Mouse (Mus musculus) CH12.LX (cell line): ENCODE data around the gene Pcbd1. TPM values are rescaled to one million over a fixed set of nuclear protein-coding genes. Genes with fewer than 3 reads are reported as not detected.

ENCODE experiments used
- DNase-seq: peaks from one replicate; pipeline ENCODE4 v3.0.0-alpha.2; 2013; ENCODE audit errors: extremely low read depth
- H3K27ac ChIP-seq: 2 replicates; pipeline ENCODE4 v1.5.1; 2012; ENCODE audit warnings: low read depth, mild to moderate bottlenecking, control low read depth, moderate library complexity; ENCODE audit not compliant: insufficient read depth
- H3K27me3 ChIP-seq: replicated peaks from 2 replicates; pipeline ENCODE3; 2012; ENCODE audit warnings: inconsistent platforms
- H3K36me3 ChIP-seq, 2 experiments: replicated peaks in 1 of 2; 2 replicates each; pipeline versions ENCODE3 to v1.6.1; 2012; ENCODE audit warnings: inconsistent platforms in 1 of 2, low read length in 1 of 2, mild to moderate bottlenecking in 1 of 2, mixed read lengths in 1 of 2, moderate library complexity in 1 of 2; ENCODE audit not compliant: control insufficient read depth in 1 of 2, insufficient read depth in 1 of 2
- H3K4me1 ChIP-seq, 2 experiments: 2 replicates each; pipeline ENCODE4 v1.6.1; 2012; ENCODE audit warnings: inconsistent platforms in 1 of 2, moderate library complexity in 1 of 2; ENCODE audit not compliant: insufficient read depth in 2 of 2, control insufficient read depth in 1 of 2
- H3K4me2 ChIP-seq: 2 replicates; pipeline ENCODE4 v1.6.1; 2012; ENCODE audit warnings: low read depth, mild to moderate bottlenecking, control low read depth; ENCODE audit not compliant: poor library complexity, insufficient read depth, severe bottlenecking
- H3K4me3 ChIP-seq, 3 experiments: fragments of 150-350 bp in 1 of 3; sonication (generic) in 1 of 3; replicated peaks in 1 of 3; 2 replicates each; pipeline versions ENCODE3 to v1.5.1; 2011 to 2012; ENCODE audit warnings: low read depth in 2 of 3, low read length in 2 of 3, mild to moderate bottlenecking in 2 of 3, moderate library complexity in 2 of 3, control low read depth in 1 of 3, improper control_type of control experiment in 1 of 3, inconsistent platforms in 1 of 3, mixed read lengths in 1 of 3; ENCODE audit not compliant: poor library complexity in 1 of 3
- H3K79me2 ChIP-seq: replicated peaks from 2 replicates; pipeline ENCODE4 v1.6.1; 2012; ENCODE audit warnings: mild to moderate bottlenecking, moderate library complexity; ENCODE audit not compliant: control insufficient read depth, poor library complexity, insufficient read depth, severe bottlenecking; ENCODE audit errors: extremely low read depth
- H3K9ac ChIP-seq: 2 replicates; pipeline ENCODE4 v1.6.1; 2012; ENCODE audit warnings: low read depth, mild to moderate bottlenecking, control low read depth, moderate library complexity; ENCODE audit not compliant: insufficient read depth
- H3K9me3 ChIP-seq: replicated peaks from 2 replicates; pipeline ENCODE3; 2012; ENCODE audit warnings: low read length, inconsistent platforms, mixed read lengths
- BHLHE40 ChIP-seq: IDR thresholded peaks from 2 replicates; pipeline ENCODE4 v1.6.1; 2011; ENCODE audit warnings: mild to moderate bottlenecking, low read depth, low read length, improper control_type of control experiment
- CHD1 ChIP-seq: IDR thresholded peaks from 2 replicates; pipeline ENCODE4 v1.6.1; 2012; ENCODE audit warnings: low read depth, low read length, improper control_type of control experiment, inconsistent platforms
- CHD2 ChIP-seq: IDR thresholded peaks from 2 replicates; pipeline ENCODE4 v1.6.1; 2011; ENCODE audit warnings: low read length, improper control_type of control experiment
- EP300 ChIP-seq: IDR thresholded peaks from 2 replicates; pipeline ENCODE4 v1.6.1; 2011; ENCODE audit warnings: low read length, improper control_type of control experiment
- ETS1 ChIP-seq: conservative IDR thresholded peaks from 2 replicates; pipeline ENCODE4 v1.6.1; 2012; ENCODE audit warnings: low read depth, mild to moderate bottlenecking, inconsistent platforms, low read length, improper control_type of control experiment, moderate library complexity
- GABPA ChIP-seq: IDR thresholded peaks from 2 replicates; pipeline ENCODE4 v1.6.1; 2012; ENCODE audit warnings: low read depth, low read length, improper control_type of control experiment, inconsistent platforms; ENCODE audit not compliant: insufficient replicate concordance
- IRF4 ChIP-seq: IDR thresholded peaks from 2 replicates; pipeline ENCODE4 v1.6.1; 2014; ENCODE audit warnings: low read depth, mild to moderate bottlenecking, inconsistent platforms, low read length, improper control_type of control experiment
- JUN ChIP-seq: IDR thresholded peaks from 2 replicates; pipeline ENCODE4 v1.6.1; 2011; ENCODE audit warnings: low read depth, mild to moderate bottlenecking, low read length, improper control_type of control experiment, moderate library complexity; ENCODE audit not compliant: insufficient read depth
- JUND ChIP-seq: conservative IDR thresholded peaks from 2 replicates; pipeline ENCODE4 v1.6.1; 2011; ENCODE audit warnings: low read depth, low read length, improper control_type of control experiment
- MAZ ChIP-seq: IDR thresholded peaks from 2 replicates; pipeline ENCODE4 v1.6.1; 2012; ENCODE audit warnings: low read depth, mild to moderate bottlenecking, inconsistent platforms, low read length, improper control_type of control experiment, moderate library complexity
- MEF2A ChIP-seq: IDR thresholded peaks from 2 replicates; pipeline ENCODE4 v1.6.1; 2014; ENCODE audit warnings: low read depth, mild to moderate bottlenecking, inconsistent platforms, low read length, improper control_type of control experiment, borderline replicate concordance
- NELFE ChIP-seq: IDR thresholded peaks from 2 replicates; pipeline ENCODE4 v1.6.1; 2011; ENCODE audit warnings: low read depth, low read length, improper control_type of control experiment
- POLR2A ChIP-seq: IDR thresholded peaks from 2 replicates; pipeline ENCODE4 v1.6.1; 2011; ENCODE audit warnings: low read depth, mild to moderate bottlenecking, improper control_type of control experiment, low read length
- RAD21 ChIP-seq: IDR thresholded peaks from 2 replicates; pipeline ENCODE4 v1.6.1; 2011; ENCODE audit warnings: low read depth, mild to moderate bottlenecking, low read length, improper control_type of control experiment, moderate library complexity
- SIN3A ChIP-seq: IDR thresholded peaks from 2 replicates; pipeline ENCODE4 v1.6.1; 2012; ENCODE audit warnings: low read length, improper control_type of control experiment, inconsistent platforms
- TCF12 ChIP-seq: IDR thresholded peaks from 2 replicates; pipeline ENCODE4 v1.6.1; 2014; ENCODE audit warnings: low read depth, mild to moderate bottlenecking, inconsistent platforms, low read length, improper control_type of control experiment
- USF2 ChIP-seq: conservative IDR thresholded peaks from 2 replicates; pipeline ENCODE4 v1.6.1; 2011; ENCODE audit warnings: low read depth, low read length, improper control_type of control experiment
- dilution Hi-C: fragments of 300-500 bp; cut with MboI; formaldehyde crosslinking; loops from 2 replicates; pipeline ENCODE4 v1.14.3; 2020; ENCODE audit warnings: low sequenced_read_pairs; ENCODE audit not compliant: extremely low pct_unique_long_range_greater_than_20kb, extremely low pct_ligation_motif_present
- in situ Hi-C: fragments of 300-500 bp; cut with MboI; formaldehyde crosslinking; loops from 3 replicates; pipeline ENCODE4 v1.14.3; 2019; ENCODE audit warnings: low sequenced_read_pairs, low pct_ligation_motif_present, low pct_unique_long_range_greater_than_20kb, mixed read lengths
- polyA plus RNA-seq: library from polyadenylated mRNA; unstranded; fragments of >175 nt; gene quantifications from 2 replicates; pipeline ENCODE4 v1.2.1, GENCODE M21; 2012; ENCODE audit warnings: low read depth; ENCODE audit not compliant: insufficient read length
- total RNA-seq, 2 experiments: library from RNA; depleted of rRNA; stranded (reverse); fragments of 300-350 nt in 1 of 2; fragments of >200 nt in 1 of 2; gene quantifications; 2 replicates each; pipeline ENCODE4 v1.2.3; 2012 to 2014

The Pcbd1 gene
- total and polyA plus RNA-seq, 3 experiments, result 19.3 to 36.1 (median 22.5) TPM

- H3K79me2 ChIP-seq, result no peaks in the 10 kb centered on the region
- H3K9me3 ChIP-seq, result peaks cover 5% of the 10 kb centered on the region
- no peaks in the 10 kb centered on the region for H3K36me3 ChIP-seq
- H3K4me3 ChIP-seq, result peak overlapping the region in 1 of 3 experiments; percentile 24
- in situ Hi-C loops, result no loop called here
- peaks cover 20% of the 10 kb centered on the region for H3K27me3 ChIP-seq
- H3K4me1 ChIP-seq, result peaks cover 14 to 16% of the 10 kb centered on the region in 2 experiments
- TF ChIP-seq POLR2A (peak; percentile 46), CHD1 (no peak), IRF4 (peak; percentile 54), CHD2 (peak; percentile 87), MEF2A (0 out of 2 replicates have a peak, but pooled peaks have one; percentile 31), TCF12 (peak; percentile 44)
- TF ChIP-seq, all 38 proteins: peak for 5
- dilution Hi-C loops, result no loop called here
- peak; percentile 87 for DNase-seq
- Histone ChIP-seq H3K9ac (no peak overlapping the region), H3K27ac (no peak overlapping the region), H3K4me2 (peak overlapping the region; percentile 71)
These were observed 8.8 kb upstream of the Pcbd1 start for GRCm38 (mm10) chr10:61080227-61080930.

- no peak overlapping the region for H3K9ac ChIP-seq
- no peaks in the 10 kb centered on the region for H3K36me3 ChIP-seq
- H3K79me2 ChIP-seq, result no peaks in the 10 kb centered on the region
- no peak overlapping the region for H3K27ac ChIP-seq
- peaks cover under 1% of the 10 kb centered on the region for H3K9me3 ChIP-seq
- in situ Hi-C loops, result no loop called here
- DNase-seq, result no peak
- H3K4me3 ChIP-seq, result no peak overlapping the region
- H3K27me3 ChIP-seq, result peaks cover 16% of the 10 kb centered on the region
- dilution Hi-C loops, result no loop called here
- TF ChIP-seq BHLHE40, result no peak
- no peak for TF ChIP-seq EP300
- TF ChIP-seq NELFE, result no peak
- TF ChIP-seq POLR2A, result no peak
- no peak for TF ChIP-seq SIN3A
- no peak for TF ChIP-seq USF2
- no peak for TF ChIP-seq JUND
- no peak for TF ChIP-seq JUN
- TF ChIP-seq RAD21, result no peak
- TF ChIP-seq GABPA, result no peak
- TF ChIP-seq ETS1, result no peak
- no peak for TF ChIP-seq CHD2
- no peak for TF ChIP-seq MAZ
- peak overlapping the region; percentile 71; the same call in 1 of the 2 replicates for H3K4me2 ChIP-seq
- H3K4me1 ChIP-seq, result peaks cover 14 to 16% of the 10 kb centered on the region in 2 experiments
These were observed 8.2 kb upstream of the Pcbd1 start for GRCm38 (mm10) chr10:61080931-61081255.
